Mouse (Mus musculus) urinary bladder, postnatal 0 days (tissue): Measurements from ENCODE around the gene Vwa7. TPM values are rescaled to one million over a fixed set of nuclear protein-coding genes. Genes with fewer than 3 reads are reported as not detected.

Source experiments
- polyA plus RNA-seq: library from polyadenylated mRNA; unstranded; fragments of >200 nt; fragmentation: Nextera tagmentation; extraction: Ambion mirVana; gene quantifications from 2 replicates; pipeline ENCODE4 v1.2.1, GENCODE M21; 2015

The Vwa7 gene
- polyA plus RNA-seq, result 0.19 and 0.24 TPM in 2 replicates

DNA sequence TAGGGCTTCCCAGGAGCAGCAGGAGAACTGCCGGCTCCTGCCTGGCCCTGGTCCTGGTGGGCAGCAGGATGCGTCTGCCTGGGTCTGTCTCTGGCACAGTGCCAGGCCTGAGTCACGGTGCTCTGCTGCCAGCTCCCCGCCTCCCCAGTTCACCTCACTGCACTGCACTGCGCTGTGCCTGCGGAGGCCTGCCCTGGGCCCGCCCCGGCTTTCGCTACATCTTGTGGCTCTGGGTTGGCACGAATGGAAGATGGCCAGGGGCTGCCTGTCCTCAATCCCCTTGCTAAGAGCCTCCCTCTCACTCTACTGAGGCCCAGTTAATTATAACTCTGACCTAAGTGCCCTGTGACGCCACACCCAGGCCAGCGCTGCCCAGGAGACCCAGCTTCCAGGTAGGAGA is at the start of gene Vwa7:
Gene Vwa7, plus strand, starts transcription at position 204 of the 400 bp plus-strand sequence.

DNA sequence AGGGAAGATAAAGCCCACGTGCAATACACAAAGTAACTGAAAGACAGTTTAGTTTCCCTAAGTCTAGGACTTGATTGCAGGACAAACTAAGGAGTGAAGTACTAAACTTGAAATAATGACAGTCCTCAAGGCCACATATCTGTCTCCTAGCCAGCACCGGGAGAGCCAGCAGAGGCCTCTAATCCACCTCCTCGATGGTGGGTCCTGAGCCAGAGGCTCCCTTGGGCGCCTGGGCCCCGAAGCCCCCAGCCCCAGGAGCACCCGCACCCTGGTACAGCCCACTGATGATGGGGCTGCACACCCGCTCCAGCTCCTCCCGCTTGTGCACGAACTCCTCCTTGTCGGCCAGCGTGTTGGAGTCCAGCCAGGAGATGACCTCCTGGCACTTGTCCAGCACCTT is 46.6 kb upstream of the Vwa7 start, which contains the start of gene Gm20481:
Gene Gm20481, plus strand, starts transcription at position 91 of the 400 bp plus-strand sequence.

GRCm38 (mm10) chr17:34972069-34972749 is 44.2 kb upstream of the Vwa7 start, which contains the start of the genes Hspa1a and Hspa1l:
TSS of gene Hspa1a (minus strand) at chr17:34972156.
TSS of gene Hspa1l (plus strand) at chr17:34972703.

GRCm38 (mm10) chr17:34981690-34982180 is 34.6 kb upstream of the Vwa7 start, which contains the start of gene Lsm2:
TSS of gene Lsm2 (plus strand) at chr17:34981862.

GRCm38 (mm10) chr17:35000717-35001451 is 15.5 kb upstream of the Vwa7 start, which contains the start of gene Vars:
TSS of gene Vars (plus strand) at chr17:35000987.

GRCm38 (mm10) chr17:35027277-35028068 is 11.1 kb downstream of the Vwa7 start, which contains the start of gene Sapcd1:
TSS of gene Sapcd1 (minus strand) at chr17:35028016.

GRCm38 (mm10) chr17:35046681-35047455 is 30.5 kb downstream of the Vwa7 start, which contains the start of gene Msh5:
TSS of gene Msh5 (minus strand) at chr17:35046745.

GRCm38 (mm10) chr17:35049561-35050016 is 33.2 kb downstream of the Vwa7 start, which contains the start of gene Clic1:
TSS of gene Clic1 (plus strand) at chr17:35049966.

DNA sequence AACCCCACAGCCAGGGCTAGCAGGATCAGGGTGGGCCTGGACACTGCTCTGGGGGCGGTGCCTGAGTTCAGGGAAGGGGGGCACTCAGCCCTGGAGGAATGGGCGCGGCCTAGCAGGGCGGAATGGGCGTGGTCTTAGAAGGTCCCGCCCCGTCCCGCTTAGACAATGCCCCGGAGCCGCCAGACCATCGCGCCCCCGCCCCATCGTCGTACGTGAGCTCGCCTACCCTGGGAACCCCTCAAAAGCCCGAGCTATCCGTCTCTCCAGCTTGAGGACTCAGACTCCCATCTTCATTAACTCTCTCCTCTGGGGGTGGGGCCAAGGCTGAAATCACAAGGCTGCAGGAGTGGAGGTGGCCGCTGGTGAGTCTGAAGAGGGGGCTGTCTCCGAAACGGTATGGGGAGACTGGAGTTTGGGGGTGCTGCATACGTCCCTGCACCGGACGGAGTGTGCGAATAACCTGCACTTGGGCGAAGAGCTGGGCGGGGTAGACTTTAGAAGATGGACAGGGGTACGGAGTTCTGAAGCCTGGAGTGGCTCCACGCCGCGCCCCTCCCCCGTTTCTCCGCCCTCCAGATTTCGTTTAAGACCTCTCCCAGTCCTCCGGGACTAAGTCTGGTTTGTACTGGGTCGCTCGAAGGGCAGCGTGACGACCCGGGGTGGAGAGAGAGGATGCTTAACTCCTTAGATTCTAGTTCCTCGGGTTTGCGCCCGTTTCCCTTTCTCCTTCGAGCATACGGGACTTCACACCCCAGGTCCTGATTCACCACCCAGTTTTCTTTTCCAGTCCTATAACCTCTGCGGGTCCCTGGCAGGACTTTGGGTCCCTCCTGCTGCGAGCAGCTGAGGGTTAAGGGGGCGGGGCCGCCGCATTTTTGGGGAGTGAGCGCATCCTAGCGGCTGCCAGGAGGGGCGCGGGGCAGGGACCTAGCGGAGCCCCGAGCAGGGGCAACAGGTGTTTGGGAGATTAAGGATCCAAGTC is 42.8 kb downstream of the Vwa7 start, which contains the start of gene Ddah2:
Gene Ddah2, plus strand, starts transcription at position 125 of the 982 bp plus-strand sequence.

DNA sequence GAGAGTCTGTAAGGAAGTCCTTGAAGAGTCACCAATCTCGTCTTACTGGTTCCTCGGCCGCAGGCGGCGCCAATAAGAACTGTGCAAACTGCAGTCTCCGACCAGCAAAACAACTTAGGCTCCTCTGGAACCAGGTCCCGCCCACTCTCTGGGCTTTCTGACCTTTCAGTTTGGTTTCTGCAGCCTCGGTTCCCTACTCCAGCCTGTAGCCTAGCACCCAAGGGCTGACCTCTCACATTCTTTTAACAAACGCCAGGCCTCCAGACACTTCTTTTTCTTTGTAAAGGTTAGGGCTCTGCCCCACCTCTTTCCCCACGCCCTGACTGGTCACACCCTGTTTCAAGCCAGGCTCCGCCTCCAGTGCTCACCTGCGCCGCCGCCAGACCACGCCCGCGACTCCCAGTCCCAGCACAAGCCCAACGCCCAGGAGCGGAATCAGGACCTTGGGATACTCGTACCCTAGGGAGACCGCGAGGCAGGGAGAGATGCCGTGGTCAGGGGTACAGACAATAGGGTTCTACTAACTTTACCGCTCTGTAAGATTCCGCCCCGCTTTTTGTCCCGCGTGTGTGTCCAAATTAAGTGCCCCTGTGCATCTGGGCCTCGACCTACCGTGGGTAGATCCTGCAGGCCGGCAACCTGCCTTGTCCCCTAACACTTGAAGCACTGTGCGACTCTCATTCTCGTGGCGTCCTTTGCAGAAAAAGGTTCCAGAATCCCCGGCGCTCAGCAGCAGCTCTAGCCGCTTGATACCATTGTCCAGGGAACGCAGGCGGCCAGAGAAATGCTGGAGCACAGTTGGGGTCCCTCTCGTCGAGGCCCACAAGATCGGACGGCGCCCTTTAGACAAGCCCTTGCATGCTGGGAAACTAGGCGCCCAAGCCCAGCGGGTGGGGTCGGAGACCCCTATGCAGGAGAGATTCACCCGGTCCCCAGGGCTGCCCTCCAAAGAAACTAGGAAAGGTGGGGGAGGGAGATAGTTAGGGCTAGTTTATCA is 48.9 kb downstream of the Vwa7 start, which contains the start of gene Ly6g6c:
Gene Ly6g6c, plus strand, starts transcription at position 438 of the 997 bp plus-strand sequence.

DNA sequence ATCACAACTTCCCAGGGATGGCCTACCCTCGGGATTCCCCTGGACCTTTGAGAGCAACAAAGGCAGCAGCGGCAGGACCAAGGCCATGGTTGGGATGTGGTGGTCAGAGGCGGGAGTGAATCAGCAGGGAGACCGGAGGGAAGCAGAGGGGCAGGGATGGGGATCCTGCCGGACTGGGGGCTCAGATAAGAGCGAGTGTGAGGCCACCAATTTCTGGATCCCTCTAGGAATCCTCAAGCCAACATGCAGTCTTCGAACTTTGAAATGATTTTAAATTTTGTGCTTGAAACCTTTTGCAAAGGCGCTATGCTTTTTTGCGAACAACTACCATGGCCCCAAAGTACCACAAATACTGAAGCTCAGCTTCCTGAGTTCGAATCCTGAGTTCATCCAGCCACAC is 49.7 kb downstream of the Vwa7 start, which contains the start of gene Mpig6b:
Gene Mpig6b, minus strand, starts transcription at position 101 of the 400 bp plus-strand sequence.

Other genes with a start within 250 kb of the Vwa7 start
- gene Cyp21a1, start 212.0 kb upstream of the Vwa7 start, polyA plus RNA-seq, result not detected in 2 replicates
- gene Stk19, start 179.6 kb upstream of the Vwa7 start, polyA plus RNA-seq, result 22.1 and 24.9 TPM in 2 replicates
- gene Dxo, start 179.6 kb upstream of the Vwa7 start, polyA plus RNA-seq, result 25.1 and 25.6 TPM in 2 replicates
- gene Skiv2l, start 166.4 kb upstream of the Vwa7 start, polyA plus RNA-seq, result 25.2 and 29.7 TPM in 2 replicates
- gene Nelfe, start 166.2 kb upstream of the Vwa7 start, polyA plus RNA-seq, result 50.7 and 59.0 TPM in 2 replicates
- 15.6 and 19.3 TPM in 2 replicates for gene Cfb, start 154.1 kb upstream of the Vwa7 start, polyA plus RNA-seq
- gene Zbtb12, start 137.1 kb upstream of the Vwa7 start, polyA plus RNA-seq, result 0.53 and 0.86 TPM in 2 replicates
- not detected in 2 replicates for gene Gm20547, start 134.5 kb upstream of the Vwa7 start, polyA plus RNA-seq
- gene C2, start 118.3 kb upstream of the Vwa7 start, polyA plus RNA-seq, result 8.9 and 9.3 TPM in 2 replicates
- gene Ehmt2, start 118.1 kb upstream of the Vwa7 start, polyA plus RNA-seq, result 25.2 and 27.2 TPM in 2 replicates
- gene Slc44a4, start 102.1 kb upstream of the Vwa7 start, polyA plus RNA-seq, result 2.6 and 3.3 TPM in 2 replicates
- gene Neu1, start 85.3 kb upstream of the Vwa7 start, polyA plus RNA-seq, result 23.2 and 28.5 TPM in 2 replicates
- gene Hspa1b, start 57.3 kb upstream of the Vwa7 start, polyA plus RNA-seq, result 4.5 and 5.2 TPM in 2 replicates
- gene Gm20481, start 46.7 kb upstream of the Vwa7 start, polyA plus RNA-seq, result not detected in 2 replicates
- 36.7 and 39.4 TPM in 2 replicates for gene Hspa1a, start 44.4 kb upstream of the Vwa7 start, polyA plus RNA-seq
- 0.16 and 0.25 TPM in 2 replicates for gene Hspa1l, start 43.9 kb upstream of the Vwa7 start, polyA plus RNA-seq
- 82.1 and 83.5 TPM in 2 replicates for gene Lsm2, start 34.7 kb upstream of the Vwa7 start, polyA plus RNA-seq
- gene Vars, start 15.6 kb upstream of the Vwa7 start, polyA plus RNA-seq, result 42.0 and 44.7 TPM in 2 replicates
- 1.3 and 1.7 TPM in 2 replicates for gene Sapcd1, start 11.4 kb downstream of the Vwa7 start, polyA plus RNA-seq
- 0.88 and 1.3 TPM in 2 replicates for gene Msh5, start 30.2 kb downstream of the Vwa7 start, polyA plus RNA-seq
- 240 and 276 TPM in 2 replicates for gene Clic1, start 33.4 kb downstream of the Vwa7 start, polyA plus RNA-seq
- 118 and 126 TPM in 2 replicates for gene Ddah2, start 42.5 kb downstream of the Vwa7 start, polyA plus RNA-seq
- 0.45 and 0.58 TPM in 2 replicates for gene Ly6g6c, start 48.8 kb downstream of the Vwa7 start, polyA plus RNA-seq
- gene Mpig6b, start 49.6 kb downstream of the Vwa7 start, polyA plus RNA-seq, result 0.42 and 1.7 TPM in 2 replicates
- 8.2 and 8.3 TPM in 2 replicates for gene Ly6g6e, start 60.3 kb downstream of the Vwa7 start, polyA plus RNA-seq
- 1.6 and 2.2 TPM in 2 replicates for gene Ly6g6d, start 61.5 kb downstream of the Vwa7 start, polyA plus RNA-seq
- 0.18 TPM in 1 of 2 replicates, not detected in the other for gene Ly6g6f, start 69.0 kb downstream of the Vwa7 start, polyA plus RNA-seq
- 93.1 and 93.2 TPM in 2 replicates for gene Abhd16a, start 72.7 kb downstream of the Vwa7 start, polyA plus RNA-seq
- gene Ly6g5c, start 91.7 kb downstream of the Vwa7 start, polyA plus RNA-seq, result not detected in 2 replicates
- 0.22 and 0.35 TPM in 2 replicates for gene Ly6g5b, start 98.8 kb downstream of the Vwa7 start, polyA plus RNA-seq
- 9.5 and 11.9 TPM in 2 replicates for gene Gpank1, start 104.9 kb downstream of the Vwa7 start, polyA plus RNA-seq
- gene Csnk2b, start 105.5 kb downstream of the Vwa7 start, polyA plus RNA-seq, result 189 and 201 TPM in 2 replicates
- gene D17H6S53E, start 109.8 kb downstream of the Vwa7 start, polyA plus RNA-seq, result 9.9 and 10.8 TPM in 2 replicates
- 0.95 TPM in 1 of 2 replicates, not detected in the other for gene Apom, start 115.5 kb downstream of the Vwa7 start, polyA plus RNA-seq
- 28.9 and 35.6 TPM in 2 replicates for gene Bag6, start 118.6 kb downstream of the Vwa7 start, polyA plus RNA-seq
- 73.9 and 74.9 TPM in 2 replicates for gene Prrc2a, start 148.3 kb downstream of the Vwa7 start, polyA plus RNA-seq
- gene Aif1, start 159.5 kb downstream of the Vwa7 start, polyA plus RNA-seq, result 11.2 and 12.6 TPM in 2 replicates
- 13.5 and 15.8 TPM in 2 replicates for gene Lst1, start 171.9 kb downstream of the Vwa7 start, polyA plus RNA-seq
- gene Ltb, start 177.9 kb downstream of the Vwa7 start, polyA plus RNA-seq, result 0.53 and 0.96 TPM in 2 replicates
- gene Tnf, start 185.4 kb downstream of the Vwa7 start, polyA plus RNA-seq, result 0.40 and 0.69 TPM in 2 replicates
- gene Lta, start 188.8 kb downstream of the Vwa7 start, polyA plus RNA-seq, result 0.12 and 0.30 TPM in 2 replicates
- not detected in 2 replicates for gene Gm16181, start 204.3 kb downstream of the Vwa7 start, polyA plus RNA-seq
- gene Atp6v1g2, start 217.1 kb downstream of the Vwa7 start, polyA plus RNA-seq, result 4.5 TPM in 2 replicates
- 7.0 and 7.5 TPM in 2 replicates for gene Nfkbil1, start 219.2 kb downstream of the Vwa7 start, polyA plus RNA-seq
- 170 TPM in 2 replicates for gene Ddx39b, start 225.2 kb downstream of the Vwa7 start, polyA plus RNA-seq
- gene H2-D1, start 246.2 kb downstream of the Vwa7 start, polyA plus RNA-seq, result 251 and 342 TPM in 2 replicates